Mouse (Mus musculus): ENCODE results near the gene Pdlim7. TPM values are rescaled to one million over a fixed set of nuclear protein-coding genes. Genes with fewer than 3 reads are reported as not detected.

The Pdlim7 gene
- polyA plus RNA-seq, 2 experiments: 11.5 to 15.3 TPM

DNA sequence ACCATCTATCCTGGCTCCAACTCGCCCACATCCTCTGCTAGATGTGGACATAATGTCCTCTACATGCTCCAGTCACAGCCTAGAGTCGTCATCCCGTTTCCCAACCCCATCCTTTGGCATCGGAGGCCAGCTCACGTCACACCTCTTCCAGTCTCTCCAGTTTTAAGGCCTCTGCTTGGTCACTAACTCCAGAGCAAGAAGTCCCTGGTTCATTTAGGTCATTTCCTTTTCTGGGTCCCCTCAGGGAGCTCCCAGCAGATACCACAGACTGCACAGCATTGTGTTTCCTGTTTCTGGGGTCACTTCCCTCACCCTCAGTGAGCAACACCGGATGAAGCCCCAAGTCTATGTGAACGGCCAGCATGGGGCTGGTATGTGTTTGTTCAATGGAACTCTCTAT, 34.5 kb downstream of the Pdlim7 start:
- no peak overlapping the region for H3K4me3 ChIP-seq (ENCODE audit: insufficient read depth in 1 of 2, low read depth in 2 of 2, low read length in 2 of 2)
- no peaks in the 10 kb centered on the region for H3K36me3 ChIP-seq (replicated peaks; ENCODE audit: control insufficient read depth, insufficient read depth, low read depth)
- H3K27ac ChIP-seq: no peak overlapping the region
- H3K9ac ChIP-seq (replicated peaks): no peak overlapping the region
- DNase-seq (ENCODE audit: low read depth in 3 of 3, low spot score in 3 of 3): no peak
- H3K4me2 ChIP-seq (ENCODE audit: low read depth): no peak overlapping the region
- TF ChIP-seq EP300 (IDR thresholded peaks at IDR 0.05; ENCODE audit: low read depth): no peak
- TF ChIP-seq CTCF (IDR thresholded peaks at IDR 0.05; ENCODE audit: low read depth): no peak
- peaks cover 8% of the 10 kb centered on the region for H3K27me3 ChIP-seq (ENCODE audit: control insufficient read depth, insufficient read depth, low read length)
- ATAC-seq (ENCODE audit: insufficient read depth): peak; percentile 42; the same call in 1 of the 2 replicates
- WGBS (ENCODE audit: insufficient replicate concordance): 37% methylated on average over 7 of the region's 7 CpGs
- 0 out of 4 replicates have a peak, but pooled peaks cover 0 to 3% of the 10 kb centered on the region in 2 experiments for H3K4me1 ChIP-seq (replicated peaks; ENCODE audit: control insufficient read depth in 2 of 2, insufficient read depth in 2 of 2, low read length in 1 of 2)
- H3K9me3 ChIP-seq (ENCODE audit: control insufficient read depth, low read length): no peaks in the 10 kb centered on the region

DNA sequence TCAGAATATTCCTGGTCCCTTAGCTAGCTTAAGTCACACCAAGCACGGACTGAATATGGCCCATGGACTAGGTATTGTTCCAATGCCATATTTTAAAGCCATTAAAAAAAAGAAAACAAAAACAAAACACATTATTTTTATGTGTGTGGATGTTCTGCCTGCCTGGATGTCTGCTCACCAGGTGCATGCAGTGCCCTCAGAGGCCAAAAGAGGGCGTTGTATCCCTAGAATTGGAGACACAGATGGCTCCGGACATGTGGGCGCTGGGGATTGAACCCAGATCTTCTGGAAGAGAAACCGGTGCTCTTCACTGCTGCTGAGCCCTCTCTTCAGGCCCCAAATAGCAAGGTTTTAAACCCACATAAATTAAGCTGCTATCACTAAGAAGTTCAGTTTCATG, 35.4 kb downstream of the Pdlim7 start:
- no peaks in the 10 kb centered on the region for H3K36me3 ChIP-seq (replicated peaks; ENCODE audit: control insufficient read depth, insufficient read depth, low read depth)
- no peak for ATAC-seq (ENCODE audit: insufficient read depth)
- DNase-seq (ENCODE audit: low read depth in 3 of 3, low spot score in 3 of 3): no peak
- H3K27me3 ChIP-seq (ENCODE audit: control insufficient read depth, insufficient read depth, low read length): peaks cover 15% of the 10 kb centered on the region
- WGBS (ENCODE audit: insufficient replicate concordance): 42% methylated on average over 5 of the region's 5 CpGs
- TF ChIP-seq CTCF (IDR thresholded peaks at IDR 0.05; ENCODE audit: low read depth) (peak; percentile 62), EP300 (IDR thresholded peaks at IDR 0.05; ENCODE audit: low read depth) (no peak)
- no peak overlapping the region for H3K4me2 ChIP-seq (ENCODE audit: low read depth)
- no peak overlapping the region for H3K9ac ChIP-seq (replicated peaks)
- H3K4me1 ChIP-seq (replicated peaks; ENCODE audit: control insufficient read depth in 2 of 2, insufficient read depth in 2 of 2, low read length in 1 of 2): 0 out of 4 replicates have a peak, but pooled peaks cover 0 to 3% of the 10 kb centered on the region in 2 experiments
- no peak overlapping the region for H3K27ac ChIP-seq
- no peaks in the 10 kb centered on the region for H3K9me3 ChIP-seq (ENCODE audit: control insufficient read depth, low read length)
- H3K4me3 ChIP-seq (ENCODE audit: insufficient read depth in 1 of 2, low read depth in 2 of 2, low read length in 2 of 2): no peak overlapping the region

DNA sequence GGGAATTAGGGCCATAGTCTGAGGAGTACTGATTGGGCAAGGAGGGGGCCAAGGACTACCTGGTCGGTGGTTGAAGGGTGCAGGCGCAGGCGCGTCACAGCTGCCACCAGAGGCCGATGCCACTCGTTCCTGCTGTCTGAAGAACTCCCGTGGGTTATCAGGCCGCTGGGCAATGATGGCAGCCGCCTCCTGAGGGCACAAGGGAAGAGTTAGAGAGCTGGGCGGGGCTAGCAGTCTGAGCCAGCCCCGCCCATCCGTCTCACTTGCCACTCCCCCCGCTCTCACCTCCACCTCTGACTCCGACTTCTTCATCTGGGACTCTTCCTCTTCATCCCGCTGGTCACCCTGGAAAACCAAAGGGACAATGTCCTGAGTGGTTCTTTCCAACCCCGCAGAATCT, 36.0 kb downstream of the Pdlim7 start:
- H3K9me3 ChIP-seq (ENCODE audit: control insufficient read depth, low read length): no peaks in the 10 kb centered on the region
- H3K4me3 ChIP-seq (ENCODE audit: insufficient read depth in 1 of 2, low read depth in 2 of 2, low read length in 2 of 2): no peak overlapping the region
- no peak overlapping the region for H3K27ac ChIP-seq
- DNase-seq (ENCODE audit: low read depth in 3 of 3, low spot score in 3 of 3): no peak
- H3K9ac ChIP-seq (replicated peaks): no peak overlapping the region
- 0 out of 4 replicates have a peak, but pooled peaks cover 0 to 3% of the 10 kb centered on the region in 2 experiments for H3K4me1 ChIP-seq (replicated peaks; ENCODE audit: control insufficient read depth in 2 of 2, insufficient read depth in 2 of 2, low read length in 1 of 2)
- TF ChIP-seq CTCF (IDR thresholded peaks at IDR 0.05; ENCODE audit: low read depth) (no peak), EP300 (IDR thresholded peaks at IDR 0.05; ENCODE audit: low read depth) (no peak)
- no peak for ATAC-seq (ENCODE audit: insufficient read depth)
- no peaks in the 10 kb centered on the region for H3K36me3 ChIP-seq (replicated peaks; ENCODE audit: control insufficient read depth, insufficient read depth, low read depth)
- H3K27me3 ChIP-seq (ENCODE audit: control insufficient read depth, insufficient read depth, low read length): peaks cover 20% of the 10 kb centered on the region
- H3K4me2 ChIP-seq (ENCODE audit: low read depth): no peak overlapping the region
- 57% methylated on average over 16 of the region's 16 CpGs for WGBS (ENCODE audit: insufficient replicate concordance)

DNA sequence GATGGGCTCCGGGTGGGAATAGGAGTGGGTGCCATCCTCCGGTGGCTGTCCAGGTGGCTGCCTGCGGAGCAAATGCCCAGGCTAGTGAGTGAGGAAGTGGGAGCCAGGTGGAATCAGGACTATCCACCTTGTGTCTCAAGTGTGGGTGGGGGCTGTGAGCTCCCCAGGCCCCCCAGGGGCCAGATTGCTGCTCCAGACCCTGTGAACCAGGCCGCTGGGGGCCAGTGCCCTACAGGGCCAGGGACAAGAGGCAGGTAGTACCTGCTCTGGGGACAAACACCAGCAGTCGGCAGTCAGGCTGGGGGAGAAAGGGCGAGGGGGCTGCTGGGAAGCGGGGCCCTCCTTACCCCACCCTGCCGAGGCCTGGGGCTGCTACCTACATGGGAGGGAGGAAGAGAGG, 37.2 kb downstream of the Pdlim7 start:
- Histone ChIP-seq H3K36me3 (replicated peaks; ENCODE audit: control insufficient read depth, insufficient read depth, low read depth) (no peaks in the 10 kb centered on the region), H3K4me3 (ENCODE audit: insufficient read depth in 1 of 2, low read depth in 2 of 2, low read length in 2 of 2) (no peak overlapping the region), H3K4me1 (replicated peaks; ENCODE audit: control insufficient read depth in 2 of 2, insufficient read depth in 2 of 2, low read length in 1 of 2) (0 out of 4 replicates have a peak, but pooled peaks cover 0 to 3% of the 10 kb centered on the region in 2 experiments), H3K27me3 (ENCODE audit: control insufficient read depth, insufficient read depth, low read length) (peaks cover 32% of the 10 kb centered on the region), H3K27ac (no peak overlapping the region), H3K9ac (replicated peaks) (no peak overlapping the region), H3K9me3 (ENCODE audit: control insufficient read depth, low read length) (no peaks in the 10 kb centered on the region), H3K4me2 (ENCODE audit: low read depth) (no peak overlapping the region)
- TF ChIP-seq CTCF (IDR thresholded peaks at IDR 0.05; ENCODE audit: low read depth): no peak
- no peak for TF ChIP-seq EP300 (IDR thresholded peaks at IDR 0.05; ENCODE audit: low read depth)
- DNase-seq (ENCODE audit: low read depth in 3 of 3, low spot score in 3 of 3): no peak
- ATAC-seq (ENCODE audit: insufficient read depth): no peak
- WGBS (ENCODE audit: insufficient replicate concordance): 66% methylated on average over 8 of the region's 8 CpGs

DNA sequence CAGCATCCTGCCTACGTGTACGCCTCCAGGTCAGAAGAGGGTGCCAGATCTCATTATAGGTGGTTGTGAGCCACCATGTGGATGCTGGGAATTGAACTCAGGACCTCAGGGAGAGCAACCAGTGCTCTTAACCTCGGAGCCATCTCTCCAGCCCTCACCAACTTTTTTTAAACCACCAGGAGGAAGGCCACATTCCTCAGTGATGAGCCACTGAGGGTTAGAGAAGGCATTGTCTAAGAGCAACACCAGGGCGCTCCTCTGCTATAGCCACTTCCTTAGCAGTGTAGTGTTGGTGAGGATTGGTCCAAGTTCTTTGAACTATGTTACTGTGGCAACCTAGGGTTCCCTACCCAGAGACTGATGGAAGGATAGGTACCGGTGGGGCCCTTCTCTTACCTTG, 37.7 kb downstream of the Pdlim7 start:
- Histone ChIP-seq H3K4me1 (replicated peaks; ENCODE audit: control insufficient read depth in 2 of 2, insufficient read depth in 2 of 2, low read length in 1 of 2) (0 out of 4 replicates have a peak, but pooled peaks cover 0 to 3% of the 10 kb centered on the region in 2 experiments), H3K9ac (replicated peaks) (no peak overlapping the region), H3K4me3 (ENCODE audit: insufficient read depth in 1 of 2, low read depth in 2 of 2, low read length in 2 of 2) (no peak overlapping the region), H3K27me3 (ENCODE audit: control insufficient read depth, insufficient read depth, low read length) (peaks cover 37% of the 10 kb centered on the region), H3K4me2 (ENCODE audit: low read depth) (no peak overlapping the region), H3K36me3 (replicated peaks; ENCODE audit: control insufficient read depth, insufficient read depth, low read depth) (no peaks in the 10 kb centered on the region), H3K9me3 (ENCODE audit: control insufficient read depth, low read length) (no peaks in the 10 kb centered on the region), H3K27ac (no peak overlapping the region)
- no peak for ATAC-seq (ENCODE audit: insufficient read depth)
- no peak for TF ChIP-seq EP300 (IDR thresholded peaks at IDR 0.05; ENCODE audit: low read depth)
- TF ChIP-seq CTCF (IDR thresholded peaks at IDR 0.05; ENCODE audit: low read depth): no peak
- 69% methylated on average over 5 of the region's 5 CpGs for WGBS (ENCODE audit: insufficient replicate concordance)
- no peak for DNase-seq (ENCODE audit: low read depth in 3 of 3, low spot score in 3 of 3)

Data from liver, embryonic 14.5 days (tissue).